Mouse (Mus musculus) G1E (cell line): ENCODE measurements at regions not wholly inside any gene's neighbourhood (a gene's known extent, or its start where the extent isn't known, plus 50 kb on each side); places are given as distances from the start of the nearest gene placed in this dataset.

Experiments
- CTCF ChIP-seq: IDR thresholded peaks from 2 replicates; pipeline ENCODE4 v1.5.1; 2012; ENCODE audit warnings: low read depth, low read length, inconsistent platforms, mixed read lengths
- GATA1 ChIP-seq: IDR thresholded peaks from 2 replicates; pipeline ENCODE4 v1.6.1; 2012; ENCODE audit warnings: borderline replicate concordance, low read length, inconsistent platforms, mixed read lengths
- GATA2 ChIP-seq: IDR thresholded peaks from 2 replicates; pipeline ENCODE4 v1.6.1; 2012; ENCODE audit warnings: low read depth, low read length, inconsistent platforms, borderline replicate concordance
- POLR2AphosphoS5 ChIP-seq: IDR thresholded peaks from 2 replicates; pipeline ENCODE4 v1.6.1; 2012; ENCODE audit warnings: low read depth, low read length, inconsistent platforms; ENCODE audit not compliant: insufficient replicate concordance
- TAL1 ChIP-seq: conservative IDR thresholded peaks from 2 replicates; pipeline ENCODE4 v1.6.1; 2012; ENCODE audit warnings: low read depth, low read length, inconsistent platforms, mixed read lengths

DNA sequence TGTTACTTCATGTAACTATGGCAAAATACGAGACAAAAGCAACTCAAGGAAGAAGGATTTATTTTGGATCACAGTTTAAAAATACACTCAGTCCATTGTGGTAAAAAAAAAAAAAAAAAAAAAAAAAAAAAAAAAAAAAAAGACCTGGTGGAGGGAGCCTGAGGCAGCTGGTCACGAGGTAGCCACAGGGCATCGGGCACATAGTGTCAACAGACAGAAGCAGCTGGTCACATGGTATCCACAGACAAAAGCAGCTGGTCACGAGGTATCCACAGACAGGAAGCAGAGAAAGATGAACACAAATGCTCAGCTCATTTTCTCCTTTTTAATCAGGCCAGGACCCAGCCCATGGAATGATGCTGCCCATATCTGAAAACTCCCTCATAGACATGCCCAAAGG, 142.5 kb downstream of the Kcnk1 start:
- TF ChIP-seq CTCF (no peak), GATA1 (no peak), TAL1 (no peak), GATA2 (no peak), POLR2AphosphoS5 (no peak)
